Mouse (Mus musculus): Measurements from ENCODE around the gene Tnni2. TPM values are rescaled to one million over a fixed set of nuclear protein-coding genes. Genes with fewer than 3 reads are reported as not detected.

The Tnni2 gene
- total RNA-seq, 2 experiments from 2014 or later = 79.5 to 219 TPM

GRCm38 (mm10) chr7:142428213-142428612, 13.4 kb upstream of the Tnni2 start:
- DNase-seq (ENCODE audit: low spot score in 2 of 2) = no peak

DNA sequence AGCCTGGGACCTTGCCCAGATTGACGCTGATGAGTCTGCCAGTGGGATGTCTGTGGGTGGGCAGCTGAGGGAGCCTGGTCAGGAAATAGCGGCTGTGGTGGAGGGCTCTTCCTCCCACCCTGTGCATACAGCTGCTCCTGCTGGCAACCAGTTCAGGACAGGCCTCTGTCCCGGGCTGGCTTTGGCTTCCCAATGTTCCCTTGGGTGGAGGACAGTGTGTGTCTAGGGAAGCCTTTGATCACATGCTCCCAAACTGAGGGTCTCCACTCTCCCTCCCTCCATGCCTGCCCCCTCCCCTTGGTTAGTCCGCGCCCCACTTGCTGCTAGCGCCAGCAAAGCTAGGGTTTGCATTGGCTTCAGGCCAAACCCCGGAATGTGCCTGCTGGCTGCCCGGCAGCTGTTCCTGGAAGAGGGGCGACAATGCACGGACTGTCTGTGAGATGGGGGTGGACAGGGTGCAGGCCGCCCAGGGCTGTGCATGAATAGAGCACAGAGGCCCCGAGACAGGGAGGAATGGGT, 11.4 kb upstream of the Tnni2 start:
- DNase-seq (ENCODE audit: low spot score in 2 of 2) = no peak

DNA sequence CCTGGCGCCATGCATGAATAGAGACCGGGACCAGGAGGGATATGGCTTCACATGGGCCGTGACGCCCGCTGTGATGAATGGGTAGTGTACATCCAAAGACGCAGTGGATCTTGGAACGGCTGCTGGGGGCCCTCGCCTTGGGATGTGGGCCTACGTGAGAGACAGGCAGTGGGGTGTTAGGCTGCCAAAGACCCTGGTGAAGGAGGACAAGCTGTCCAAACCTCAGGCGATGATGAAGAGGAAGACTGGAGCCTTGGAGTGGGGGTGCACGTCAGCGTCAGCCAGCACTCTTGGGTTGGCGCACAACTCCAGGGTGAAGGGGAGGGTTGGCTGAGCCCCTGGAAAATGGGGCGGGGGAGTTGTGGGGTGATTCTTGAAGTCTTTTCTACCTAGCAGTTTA, 10.5 kb upstream of the Tnni2 start:
- no peak for DNase-seq (ENCODE audit: low spot score in 2 of 2)

DNA sequence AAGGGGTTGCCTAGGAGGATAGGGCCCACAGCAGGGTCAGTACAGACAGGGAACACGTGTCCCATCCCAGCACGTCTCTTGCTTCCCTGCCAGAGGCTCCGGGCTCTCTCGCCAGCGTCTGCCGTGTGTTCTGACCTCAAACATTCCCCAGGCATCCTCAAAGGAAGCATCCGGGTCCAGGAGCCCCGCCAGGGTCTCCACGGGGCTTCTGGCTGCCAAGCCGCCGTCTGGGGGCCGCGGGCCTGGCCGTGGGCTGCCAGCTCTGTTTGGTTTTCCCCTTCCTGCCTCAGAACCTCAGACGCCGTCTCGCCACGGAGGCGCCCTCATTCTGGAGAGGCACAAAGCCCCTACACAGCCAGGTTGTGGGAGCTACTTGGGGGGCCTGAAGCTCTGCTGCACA, 8.0 kb upstream of the Tnni2 start:
- no peak for DNase-seq (ENCODE audit: low spot score in 2 of 2)

GRCm38 (mm10) chr7:142434137-142434865, 7.3 kb upstream of the Tnni2 start, which contains the start of gene Syt8:
Gene Syt8 (plus strand): TSS chr7:142434850.
- DNase-seq (ENCODE audit: low spot score in 2 of 2) = no peak

GRCm38 (mm10) chr7:142435524-142435923, 6.1 kb upstream of the Tnni2 start:
- no peak for DNase-seq (ENCODE audit: low spot score in 2 of 2)

GRCm38 (mm10) chr7:142437324-142437723, 4.3 kb upstream of the Tnni2 start:
- no peak for DNase-seq (ENCODE audit: low spot score in 2 of 2)

GRCm38 (mm10) chr7:142439966-142440365, 1.6 kb upstream of the Tnni2 start:
- DNase-seq (ENCODE audit: low spot score in 2 of 2) = no peak

GRCm38 (mm10) chr7:142440657-142441114, 922 bp upstream of the Tnni2 start:
- no peak for DNase-seq (ENCODE audit: low spot score in 2 of 2)

DNA sequence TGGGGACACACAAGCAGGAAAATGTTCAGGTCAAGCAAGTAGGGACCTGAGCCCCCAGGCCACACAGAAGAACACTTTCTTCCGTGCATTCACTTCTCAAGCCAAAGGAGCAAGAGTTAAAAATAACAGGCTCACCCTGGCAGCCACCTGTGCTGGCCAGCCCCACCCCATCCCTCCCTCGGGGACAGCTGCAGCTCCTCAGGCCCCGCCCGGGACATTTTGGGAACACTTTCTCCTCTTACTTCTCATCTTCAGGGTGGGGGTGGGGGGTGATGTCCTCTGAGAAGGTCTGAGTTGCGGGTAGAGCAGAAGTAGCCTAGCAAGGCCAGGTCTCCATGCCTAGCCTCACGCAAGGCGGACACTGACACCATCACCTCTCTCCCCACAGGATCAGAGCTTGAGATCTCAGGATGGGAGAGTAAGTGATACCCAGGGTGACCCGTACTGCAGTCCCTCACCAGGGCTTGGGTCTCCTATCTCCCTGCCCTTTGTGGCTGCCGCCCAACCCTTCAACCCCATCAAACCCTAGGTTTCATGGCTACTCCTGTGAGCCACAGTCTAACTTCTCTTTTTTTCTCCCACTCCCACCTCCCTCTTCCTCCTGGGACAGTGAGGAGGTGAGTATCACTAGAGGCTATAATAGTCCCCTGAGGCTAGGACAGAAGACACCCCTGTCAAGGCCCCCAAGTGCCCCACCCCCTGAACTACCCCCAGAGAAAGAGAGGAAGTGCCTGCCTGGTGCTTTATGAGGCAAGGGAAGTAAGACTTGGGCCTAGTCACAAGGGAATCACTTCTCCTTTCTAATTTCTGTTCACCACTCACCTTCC, 686 bp downstream of the Tnni2 start:
- DNase-seq (ENCODE audit: low spot score in 2 of 2) = no peak

GRCm38 (mm10) chr7:142442908-142443420, 1.4 kb downstream of the Tnni2 start:
- no peak for DNase-seq (ENCODE audit: low spot score in 2 of 2)

DNA sequence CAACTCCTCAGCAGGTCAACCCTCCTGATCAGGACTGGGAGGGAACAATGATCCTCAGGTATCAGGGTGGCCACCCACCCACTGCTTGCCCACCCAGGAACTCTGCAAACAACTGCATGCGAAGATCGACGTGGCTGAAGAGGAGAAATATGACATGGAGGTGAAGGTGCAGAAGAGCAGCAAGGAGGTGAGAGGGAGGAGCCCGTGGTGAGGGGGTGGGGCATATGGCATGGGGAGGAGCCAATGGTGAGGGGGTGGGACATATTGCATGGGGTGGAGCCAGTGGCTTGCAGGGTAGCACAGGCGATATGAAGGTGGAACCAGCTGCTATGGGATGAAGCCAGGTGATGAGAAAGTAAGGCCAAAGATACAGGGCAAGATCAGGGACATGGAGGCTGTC, 1.9 kb downstream of the Tnni2 start:
- DNase-seq (ENCODE audit: low spot score in 2 of 2) = no peak

DNA sequence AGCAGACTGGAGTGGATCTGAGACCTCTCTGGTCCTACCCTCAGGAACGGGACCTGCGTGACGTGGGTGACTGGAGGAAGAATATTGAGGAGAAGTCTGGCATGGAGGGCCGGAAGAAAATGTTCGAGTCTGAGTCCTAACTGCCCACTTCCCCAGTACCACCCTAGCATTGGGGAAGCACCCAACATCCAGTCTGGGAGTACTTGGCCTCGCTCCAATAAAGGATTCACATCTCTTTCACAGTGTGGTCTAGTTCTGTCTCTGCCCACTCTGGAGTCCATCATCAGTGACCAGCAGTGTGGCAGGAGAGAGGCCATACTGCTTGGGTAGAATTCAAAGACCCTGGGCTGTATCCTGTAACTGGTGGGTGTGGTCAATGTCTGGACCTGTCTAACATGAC, 2.6 kb downstream of the Tnni2 start:
- DNase-seq (ENCODE audit: low spot score in 2 of 2) = no peak

DNA sequence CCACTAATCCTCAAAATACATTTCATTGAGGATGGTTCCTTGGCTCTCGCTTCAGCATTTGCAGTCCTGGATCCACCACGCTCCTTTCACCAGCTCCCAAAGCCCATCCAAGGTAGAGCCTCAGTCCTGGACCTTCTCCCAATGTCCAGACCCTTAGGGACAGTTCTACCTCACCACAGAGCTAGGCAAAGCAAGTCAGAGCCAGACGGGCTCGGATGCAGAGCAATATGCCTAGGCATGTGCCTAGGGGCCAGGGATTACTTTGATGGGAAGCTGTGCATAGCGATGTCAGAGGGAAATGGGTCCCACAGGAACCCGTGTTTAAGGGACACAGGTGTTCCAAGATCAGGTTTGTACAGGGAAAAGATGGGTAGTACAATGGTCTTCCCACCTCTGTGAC, 3.7 kb downstream of the Tnni2 start:
- DNase-seq (ENCODE audit: low spot score in 2 of 2) = no peak

- DNase-seq (ENCODE audit: low spot score in 2 of 2) = no peak
These were observed 4.7 kb downstream of the Tnni2 start for GRCm38 (mm10) chr7:142446264-142446663.

DNA sequence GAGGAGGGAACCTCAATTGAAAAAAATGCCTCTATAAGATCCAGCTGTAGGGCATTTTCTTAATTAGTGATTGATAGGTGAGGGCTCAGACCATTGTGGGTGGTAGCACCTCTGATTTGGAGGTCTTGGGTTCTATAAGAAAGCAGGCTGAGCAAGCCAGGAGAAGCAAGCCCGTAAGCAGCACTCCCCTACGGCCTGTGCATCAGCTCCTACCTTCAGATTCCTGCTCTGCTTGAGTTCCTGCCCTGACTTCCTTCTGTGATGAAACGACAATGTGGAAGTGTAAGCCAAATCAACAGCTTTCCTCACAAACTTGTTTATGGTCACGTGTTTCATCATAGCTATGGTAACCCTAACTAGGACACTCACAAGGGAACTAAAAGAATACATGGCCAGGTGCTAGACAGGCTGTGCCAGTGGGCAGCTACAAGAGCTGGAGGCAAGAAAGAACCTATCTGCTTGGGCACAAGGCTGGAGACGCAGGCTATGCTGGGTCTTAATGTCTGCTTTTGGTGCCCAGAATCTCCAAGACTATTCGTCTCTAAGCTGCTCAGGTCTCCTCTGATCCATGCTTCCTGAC, 7.5 kb downstream of the Tnni2 start:
- no peak for DNase-seq (ENCODE audit: low spot score in 2 of 2)

- DNase-seq (ENCODE audit: low spot score in 2 of 2) = no peak
These were observed 13.1 kb downstream of the Tnni2 start for GRCm38 (mm10) chr7:142454706-142455105.

DNA sequence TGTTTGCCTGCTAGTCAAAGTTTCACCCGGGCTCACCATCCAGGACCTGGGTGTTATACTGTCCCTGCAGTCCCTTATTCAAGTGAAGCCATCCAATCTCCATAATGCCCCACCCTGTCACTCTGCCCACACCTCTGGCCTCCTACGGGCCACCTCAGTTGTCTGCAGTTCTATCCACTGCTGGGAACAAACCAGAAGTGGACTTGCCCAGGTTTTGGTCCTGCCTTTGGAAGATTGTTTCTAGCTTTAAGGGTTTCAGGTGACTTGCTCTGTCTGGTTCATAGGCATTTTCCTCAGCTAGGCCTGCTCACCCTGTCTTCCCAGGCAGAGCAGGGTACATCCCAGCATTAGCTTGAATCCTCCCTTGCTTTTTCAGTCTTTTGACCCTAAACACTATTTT, 13.6 kb downstream of the Tnni2 start:
- no peak for DNase-seq (ENCODE audit: low spot score in 2 of 2)

GRCm38 (mm10) chr7:142456806-142457205, 15.2 kb downstream of the Tnni2 start:
- no peak for DNase-seq (ENCODE audit: low spot score in 2 of 2)

DNA sequence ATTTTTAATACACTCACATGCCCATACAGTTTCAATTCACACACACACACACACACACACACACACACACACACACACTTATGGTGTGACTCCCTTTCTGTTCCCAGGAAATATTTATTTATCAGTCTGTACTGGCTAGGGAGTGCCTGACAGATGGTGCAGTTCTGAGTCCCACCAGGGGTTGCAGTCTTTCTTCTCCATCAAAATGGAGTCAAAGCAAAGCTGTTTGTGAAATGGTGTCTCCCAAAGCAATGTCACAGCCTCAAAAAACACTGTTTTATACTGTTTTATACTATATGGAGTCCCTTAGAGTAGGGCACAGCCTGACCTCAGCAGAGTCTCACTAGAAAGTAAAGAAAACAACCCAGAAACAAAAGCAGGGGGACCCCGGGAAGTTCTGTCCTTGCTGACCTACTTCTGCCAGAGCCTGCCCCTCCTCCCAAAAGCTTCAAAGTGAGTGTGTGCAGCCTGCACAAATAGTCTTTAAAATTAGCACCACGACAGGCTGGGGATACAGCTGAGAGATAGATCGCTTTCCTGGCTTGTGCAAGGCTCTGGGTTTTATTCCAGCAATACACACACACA, 15.7 kb downstream of the Tnni2 start:
- DNase-seq (ENCODE audit: low spot score in 2 of 2) = no peak

- no peak for DNase-seq (ENCODE audit: low spot score in 2 of 2)
These were observed 16.4 kb downstream of the Tnni2 start for GRCm38 (mm10) chr7:142458026-142458425.
